Mouse (Mus musculus) R1 (cell line): Measurements from ENCODE around the gene Orm2.
A peak's percentile ranks its signal among the peaks of the same experiment; 100 is the strongest.

ENCODE experiments used
- DNase-seq: peaks from one replicate; pipeline ENCODE4 v3.0.0-alpha.2; 2018; ENCODE audit warnings: low read depth, low spot score

Orm2 gene

GRCm38 (mm10) chr4:63377483-63377882 is 15.2 kb downstream of the Orm2 start:
- DNase-seq: no peak

GRCm38 (mm10) chr4:63382676-63383369 is 20.6 kb downstream of the Orm2 start:
- no peak for DNase-seq

GRCm38 (mm10) chr4:63383474-63383873 is 21.2 kb downstream of the Orm2 start:
- DNase-seq: no peak

- no peak for DNase-seq
Measured at GRCm38 (mm10) chr4:63384262-63384661, 22.0 kb downstream of the Orm2 start.

- DNase-seq: no peak
Measured at GRCm38 (mm10) chr4:63385253-63385652, 23.0 kb downstream of the Orm2 start.

GRCm38 (mm10) chr4:63385784-63386183 is 23.5 kb downstream of the Orm2 start:
- DNase-seq: no peak

GRCm38 (mm10) chr4:63388029-63388428 is 25.8 kb downstream of the Orm2 start:
- DNase-seq: no peak

- DNase-seq: no peak
Measured at GRCm38 (mm10) chr4:63389121-63389886, 27.1 kb downstream of the Orm2 start.

- no peak for DNase-seq
Measured at GRCm38 (mm10) chr4:63389887-63390528, 27.8 kb downstream of the Orm2 start.

GRCm38 (mm10) chr4:63391322-63391721 is 29.1 kb downstream of the Orm2 start:
- no peak for DNase-seq

GRCm38 (mm10) chr4:63397981-63398537 is 35.8 kb downstream of the Orm2 start:
- no peak for DNase-seq

- DNase-seq: no peak
Measured at GRCm38 (mm10) chr4:63398854-63399609, 36.8 kb downstream of the Orm2 start.

GRCm38 (mm10) chr4:63399691-63400270 is 37.5 kb downstream of the Orm2 start:
- DNase-seq: no peak

- no peak for DNase-seq
Measured at GRCm38 (mm10) chr4:63400541-63401306, 38.5 kb downstream of the Orm2 start.

GRCm38 (mm10) chr4:63401620-63402019 is 39.4 kb downstream of the Orm2 start:
- DNase-seq: no peak

- no peak for DNase-seq
Measured at GRCm38 (mm10) chr4:63402056-63402455, 39.8 kb downstream of the Orm2 start.

GRCm38 (mm10) chr4:63402558-63402957 is 40.3 kb downstream of the Orm2 start:
- no peak for DNase-seq

GRCm38 (mm10) chr4:63403040-63403959 is 41.1 kb downstream of the Orm2 start, which contains the start of gene Akna:
TSS of gene Akna (minus strand) at chr4:63403354.
- peak; percentile 48 for DNase-seq

GRCm38 (mm10) chr4:63404205-63404604 is 42.0 kb downstream of the Orm2 start:
- no peak for DNase-seq
